Mouse (Mus musculus): ENCODE measurements at regions not wholly inside any gene's neighbourhood (a gene's known extent, or its start where the extent isn't known, plus 50 kb on each side); places are given as distances from the start of the nearest gene placed in this dataset.

- DNase-seq (ENCODE audit: extremely low read depth, insufficient read length, low spot score) = no peak
These were observed 68.7 kb downstream of the Npepl1 start for GRCm38 (mm10) chr2:174178801-174179200.

- no peak for DNase-seq (ENCODE audit: extremely low read depth, insufficient read length, low spot score)
These were observed 74.6 kb downstream of the Npepl1 start for GRCm38 (mm10) chr2:174184797-174185196.

GRCm38 (mm10) chr2:174191071-174191470 lies 80.9 kb downstream of the Npepl1 start:
- no peak for DNase-seq (ENCODE audit: extremely low read depth, insufficient read length, low spot score)

GRCm38 (mm10) chr2:174191516-174191915 lies 81.4 kb downstream of the Npepl1 start:
- DNase-seq (ENCODE audit: extremely low read depth, insufficient read length, low spot score) = no peak

GRCm38 (mm10) chr2:174192026-174192425 lies 81.9 kb downstream of the Npepl1 start:
- DNase-seq (ENCODE audit: extremely low read depth, insufficient read length, low spot score) = no peak

- DNase-seq (ENCODE audit: extremely low read depth, insufficient read length, low spot score) = no peak
These were observed 83.4 kb downstream of the Npepl1 start for GRCm38 (mm10) chr2:174193506-174193905.

GRCm38 (mm10) chr2:174195651-174196050 lies 85.5 kb downstream of the Npepl1 start:
- DNase-seq (ENCODE audit: extremely low read depth, insufficient read length, low spot score) = no peak

- DNase-seq (ENCODE audit: extremely low read depth, insufficient read length, low spot score) = no peak
These were observed 86.6 kb downstream of the Npepl1 start for GRCm38 (mm10) chr2:174196696-174197215.

GRCm38 (mm10) chr2:174197306-174197945 lies 86.7 kb upstream of the Gnas start:
- DNase-seq (ENCODE audit: extremely low read depth, insufficient read length, low spot score) = no peak

GRCm38 (mm10) chr2:174198406-174198971 lies 85.6 kb upstream of the Gnas start:
- DNase-seq (ENCODE audit: extremely low read depth, insufficient read length, low spot score) = no peak

- DNase-seq (ENCODE audit: extremely low read depth, insufficient read length, low spot score) = no peak
These were observed 83.9 kb upstream of the Gnas start for GRCm38 (mm10) chr2:174199961-174200862.

GRCm38 (mm10) chr2:174203412-174203811 lies 80.7 kb upstream of the Gnas start:
- DNase-seq (ENCODE audit: extremely low read depth, insufficient read length, low spot score) = no peak

GRCm38 (mm10) chr2:174211681-174212080 lies 72.4 kb upstream of the Gnas start:
- no peak for DNase-seq (ENCODE audit: extremely low read depth, insufficient read length, low spot score)

GRCm38 (mm10) chr2:174226660-174227059 lies 57.5 kb upstream of the Gnas start:
- DNase-seq (ENCODE audit: extremely low read depth, insufficient read length, low spot score) = peak; percentile 55

All from 3134 (cell line).